Mouse (Mus musculus): ENCODE results near the gene Pnkd. TPM values are rescaled to one million over a fixed set of nuclear protein-coding genes. Genes with fewer than 3 reads are reported as not detected.

Gene Pnkd
- polyA plus RNA-seq, 1 experiment, result 37.8 TPM

DNA sequence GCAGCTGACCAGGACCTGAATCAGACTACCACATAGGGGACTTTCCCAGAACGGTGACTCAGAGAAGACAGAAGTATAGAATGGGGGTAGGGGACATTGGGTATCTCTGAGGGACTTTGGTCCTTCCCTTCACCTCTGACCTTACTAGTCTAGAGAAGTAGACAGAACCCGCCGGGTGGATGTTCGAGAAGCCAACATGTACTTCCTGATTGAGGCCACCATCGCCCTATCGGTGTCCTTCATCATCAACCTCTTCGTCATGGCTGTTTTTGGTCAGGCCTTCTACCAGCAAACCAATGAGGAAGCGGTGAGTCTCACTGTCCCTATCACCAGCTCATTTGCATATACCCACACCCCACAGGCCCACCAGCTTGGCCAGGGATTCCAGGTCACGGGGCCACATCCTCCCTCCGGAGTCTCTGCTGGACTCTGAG lies 96.9 kb downstream of the Pnkd start:
- Histone ChIP-seq H3K4me3 (ENCODE audit: insufficient read depth, low read length) (no peak overlapping the region), H3K4me1 (ENCODE audit: control insufficient read depth, insufficient read depth, low read length) (peaks cover 47% of the 10 kb centered on the region), H3K27ac (ENCODE audit: insufficient read depth, low read depth, low read length) (0 out of 2 replicates have a peak overlapping the region, but pooled peaks have one; percentile 1)
- TF ChIP-seq POLR2A (IDR thresholded peaks at IDR 0.05; ENCODE audit: borderline replicate concordance, low read depth, low read length) (no peak), CTCF (IDR thresholded peaks at IDR 0.05; ENCODE audit: low read depth, low read length) (no peak)

DNA sequence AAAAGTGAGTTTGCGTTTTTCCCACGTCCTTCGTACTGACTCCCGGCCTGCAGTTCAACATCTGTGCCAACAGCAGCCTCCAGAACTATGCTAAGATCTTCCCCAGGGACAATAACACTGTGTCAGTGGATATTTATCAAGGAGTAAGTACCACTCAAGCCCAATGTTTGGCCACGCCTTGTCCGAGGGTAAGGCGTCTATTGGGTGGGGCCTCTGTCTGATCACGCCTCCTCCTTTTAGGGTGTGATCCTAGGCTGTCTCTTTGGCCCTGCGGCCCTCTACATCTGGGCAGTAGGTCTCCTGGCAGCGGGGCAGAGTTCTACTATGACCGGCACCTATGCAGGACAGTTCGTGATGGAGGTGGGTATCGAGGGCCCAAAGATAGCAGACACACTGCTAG lies 98.7 kb downstream of the Pnkd start:
- TF ChIP-seq CTCF (IDR thresholded peaks at IDR 0.05; ENCODE audit: low read depth, low read length) (no peak), POLR2A (IDR thresholded peaks at IDR 0.05; ENCODE audit: borderline replicate concordance, low read depth, low read length) (no peak)
- Histone ChIP-seq H3K4me1 (ENCODE audit: control insufficient read depth, insufficient read depth, low read length) (peaks cover 46% of the 10 kb centered on the region), H3K27ac (ENCODE audit: insufficient read depth, low read depth, low read length) (no peak overlapping the region), H3K4me3 (ENCODE audit: insufficient read depth, low read length) (no peak overlapping the region)

DNA sequence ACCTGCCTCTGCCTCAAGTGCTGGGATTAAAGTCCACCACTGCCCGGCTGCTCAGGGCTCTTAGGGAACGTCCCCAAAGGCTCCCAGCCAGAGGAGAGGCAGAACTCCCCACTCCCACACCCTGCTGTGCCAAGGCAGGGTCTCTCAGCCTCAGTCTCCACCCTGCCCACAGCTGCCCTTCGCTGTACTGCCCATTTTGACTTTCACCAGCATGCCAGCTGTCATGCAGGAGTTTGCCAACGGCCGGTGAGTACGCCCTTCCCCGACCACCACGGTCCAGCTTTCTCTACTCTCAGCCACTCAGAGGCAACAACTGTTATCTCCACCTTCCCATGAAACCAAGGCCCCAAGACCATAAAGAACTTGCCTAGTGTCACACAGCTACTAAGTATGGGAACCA lies 99.8 kb downstream of the Pnkd start:
- Histone ChIP-seq H3K4me3 (ENCODE audit: insufficient read depth, low read length) (no peak overlapping the region), H3K4me1 (ENCODE audit: control insufficient read depth, insufficient read depth, low read length) (peaks cover 37% of the 10 kb centered on the region), H3K27ac (ENCODE audit: insufficient read depth, low read depth, low read length) (no peak overlapping the region)
- TF ChIP-seq POLR2A (IDR thresholded peaks at IDR 0.05; ENCODE audit: borderline replicate concordance, low read depth, low read length) (no peak), CTCF (IDR thresholded peaks at IDR 0.05; ENCODE audit: low read depth, low read length) (no peak)

DNA sequence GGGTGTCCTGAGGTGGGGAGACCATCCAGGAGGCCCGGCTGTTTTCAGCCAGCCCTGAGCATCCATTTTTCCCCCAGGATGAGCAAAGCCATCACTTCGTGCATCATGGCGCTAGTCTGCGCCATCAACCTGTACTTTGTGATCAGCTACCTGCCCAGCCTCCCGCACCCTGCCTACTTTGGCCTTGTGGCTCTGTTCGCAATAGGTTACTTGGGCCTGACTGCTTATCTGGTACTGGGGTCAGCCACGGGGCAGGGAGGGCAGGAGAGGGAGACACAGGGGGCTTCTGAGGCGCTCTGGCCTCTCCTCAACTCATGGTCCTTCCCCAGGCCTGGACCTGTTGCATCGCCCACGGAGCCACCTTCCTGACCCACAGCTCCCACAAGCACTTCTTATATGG lies 100.3 kb downstream of the Pnkd start:
- Histone ChIP-seq H3K4me3 (ENCODE audit: insufficient read depth, low read length) (no peak overlapping the region), H3K4me1 (ENCODE audit: control insufficient read depth, insufficient read depth, low read length) (peaks cover 32% of the 10 kb centered on the region), H3K27ac (ENCODE audit: insufficient read depth, low read depth, low read length) (no peak overlapping the region)
- no peak for TF ChIP-seq CTCF (IDR thresholded peaks at IDR 0.05; ENCODE audit: low read depth, low read length)
- TF ChIP-seq POLR2A (IDR thresholded peaks at IDR 0.05; ENCODE audit: borderline replicate concordance, low read depth, low read length), result no peak

DNA sequence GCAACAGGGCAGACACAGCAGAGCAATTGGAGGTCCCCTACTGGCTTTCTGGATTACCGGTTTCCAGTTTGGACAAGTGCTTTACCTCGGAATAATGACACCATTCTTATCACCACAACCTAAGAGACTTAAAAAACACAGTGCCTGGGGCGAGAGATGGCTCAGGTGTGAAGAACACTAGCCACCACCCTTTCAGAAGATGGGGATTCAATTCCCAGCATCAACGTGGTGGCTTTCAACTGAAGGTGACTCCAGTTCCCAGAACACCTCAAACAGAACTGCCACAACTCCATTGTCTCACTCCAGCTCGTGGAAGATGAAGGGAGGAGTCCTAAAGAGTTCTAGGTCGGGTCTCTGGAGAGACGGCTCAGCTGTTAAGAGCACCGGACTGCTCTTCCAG lies 100.8 kb downstream of the Pnkd start:
- no peak overlapping the region for H3K27ac ChIP-seq (ENCODE audit: insufficient read depth, low read depth, low read length)
- TF ChIP-seq CTCF (IDR thresholded peaks at IDR 0.05; ENCODE audit: low read depth, low read length), result no peak
- H3K4me1 ChIP-seq (ENCODE audit: control insufficient read depth, insufficient read depth, low read length), result peaks cover 27% of the 10 kb centered on the region
- H3K4me3 ChIP-seq (ENCODE audit: insufficient read depth, low read length), result no peak overlapping the region

DNA sequence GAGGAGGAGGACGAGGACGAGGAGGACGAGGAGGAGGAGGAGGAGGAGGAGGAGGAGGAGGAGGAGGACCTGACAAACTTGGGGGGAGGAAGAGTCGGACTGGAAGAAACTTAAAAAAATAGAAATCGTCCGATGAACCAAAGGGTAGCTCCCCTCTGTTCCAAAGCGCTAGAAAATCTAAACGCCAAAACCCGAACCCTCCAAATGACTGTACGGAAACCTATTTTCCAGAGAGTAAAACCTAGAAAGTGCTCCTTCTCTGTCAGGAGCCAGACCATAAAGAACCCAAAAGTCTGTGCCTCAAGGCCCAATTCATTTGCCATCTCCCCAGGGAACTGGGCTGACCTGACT lies 101.6 kb downstream of the Pnkd start:
- no peak for TF ChIP-seq CTCF (IDR thresholded peaks at IDR 0.05; ENCODE audit: low read depth, low read length)
- no peak for TF ChIP-seq POLR2A (IDR thresholded peaks at IDR 0.05; ENCODE audit: borderline replicate concordance, low read depth, low read length)
- Histone ChIP-seq H3K27ac (ENCODE audit: insufficient read depth, low read depth, low read length) (peak overlapping the region; percentile 97), H3K4me1 (ENCODE audit: control insufficient read depth, insufficient read depth, low read length) (peaks cover 24% of the 10 kb centered on the region), H3K4me3 (ENCODE audit: insufficient read depth, low read length) (peak overlapping the region; percentile 65)

DNA sequence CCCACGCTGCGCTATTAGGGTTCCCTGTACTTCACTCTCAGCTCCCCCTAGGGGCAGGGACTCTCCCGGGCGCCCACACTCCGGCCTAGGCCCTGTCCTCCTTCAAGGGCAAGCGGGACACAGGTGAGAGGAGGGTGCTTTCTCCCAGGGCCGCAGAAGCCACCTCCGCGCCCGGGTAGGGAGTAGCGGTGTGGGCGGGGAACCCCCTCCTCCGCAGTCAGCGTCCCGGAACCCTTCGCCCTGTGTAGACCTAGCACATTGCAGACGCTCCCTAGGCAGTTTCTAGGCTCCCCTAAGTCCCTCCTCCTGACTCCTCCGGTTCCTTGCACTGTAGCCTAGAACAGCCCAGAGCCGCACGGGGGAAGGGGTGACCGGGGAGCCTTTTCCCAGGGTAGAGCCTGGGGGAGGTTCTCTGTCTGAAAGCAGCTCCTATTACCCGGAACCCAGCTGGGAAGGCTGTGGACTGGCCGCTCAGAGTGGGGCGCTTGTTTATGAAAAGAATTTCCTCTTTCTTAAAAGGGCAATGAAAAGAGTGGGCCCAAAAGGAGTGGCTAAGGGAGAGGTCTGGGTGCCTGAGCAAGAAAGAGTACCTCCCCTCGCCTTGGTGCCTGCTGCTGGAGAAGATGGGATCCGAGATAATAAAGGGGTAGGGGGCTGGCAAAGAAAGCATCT lies 102.1 kb downstream of the Pnkd start:
- H3K4me1 ChIP-seq (ENCODE audit: control insufficient read depth, insufficient read depth, low read length), result peaks cover 19% of the 10 kb centered on the region
- H3K4me3 ChIP-seq (ENCODE audit: insufficient read depth, low read length), result peak overlapping the region; percentile 65
- TF ChIP-seq POLR2A (IDR thresholded peaks at IDR 0.05; ENCODE audit: borderline replicate concordance, low read depth, low read length) (no peak), CTCF (IDR thresholded peaks at IDR 0.05; ENCODE audit: low read depth, low read length) (peak; percentile 42; the same call in 1 of the 2 replicates)
- H3K27ac ChIP-seq (ENCODE audit: insufficient read depth, low read depth, low read length), result peak overlapping the region; percentile 97

DNA sequence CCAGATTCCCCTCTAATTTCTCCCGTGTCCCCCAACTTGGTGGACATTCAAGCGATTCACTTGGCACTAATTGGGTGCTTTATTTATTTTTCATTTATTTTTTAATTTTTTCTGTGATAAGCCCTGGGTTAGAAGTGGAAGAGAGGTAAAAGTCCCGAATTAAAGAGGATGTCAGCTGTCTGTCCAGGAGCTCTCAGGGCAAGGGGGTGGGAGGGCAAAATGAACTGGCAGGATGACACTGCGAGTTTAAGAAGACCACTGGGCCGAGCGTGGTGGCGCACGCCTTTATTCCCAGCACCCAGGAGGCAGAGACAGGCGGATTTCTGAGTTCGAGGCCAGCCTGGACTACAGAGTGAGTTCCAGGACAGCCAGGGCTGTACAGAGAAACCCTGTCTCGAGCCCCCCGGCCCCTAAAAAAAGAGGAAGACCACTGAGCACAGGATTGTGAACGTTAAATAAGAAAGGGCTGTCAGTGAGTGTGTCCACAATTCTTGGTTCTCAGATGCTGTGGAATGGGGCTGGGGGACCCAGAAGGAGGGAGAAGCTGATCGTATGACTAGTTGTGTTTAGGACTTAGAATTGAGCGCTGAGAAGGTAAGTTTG lies 102.8 kb downstream of the Pnkd start:
- Histone ChIP-seq H3K27ac (ENCODE audit: insufficient read depth, low read depth, low read length) (peak overlapping the region; percentile 97), H3K4me1 (ENCODE audit: control insufficient read depth, insufficient read depth, low read length) (peaks cover 15% of the 10 kb centered on the region), H3K4me3 (ENCODE audit: insufficient read depth, low read length) (peak overlapping the region; percentile 65)
- TF ChIP-seq POLR2A (IDR thresholded peaks at IDR 0.05; ENCODE audit: borderline replicate concordance, low read depth, low read length), result no peak
- TF ChIP-seq CTCF (IDR thresholded peaks at IDR 0.05; ENCODE audit: low read depth, low read length), result no peak

DNA sequence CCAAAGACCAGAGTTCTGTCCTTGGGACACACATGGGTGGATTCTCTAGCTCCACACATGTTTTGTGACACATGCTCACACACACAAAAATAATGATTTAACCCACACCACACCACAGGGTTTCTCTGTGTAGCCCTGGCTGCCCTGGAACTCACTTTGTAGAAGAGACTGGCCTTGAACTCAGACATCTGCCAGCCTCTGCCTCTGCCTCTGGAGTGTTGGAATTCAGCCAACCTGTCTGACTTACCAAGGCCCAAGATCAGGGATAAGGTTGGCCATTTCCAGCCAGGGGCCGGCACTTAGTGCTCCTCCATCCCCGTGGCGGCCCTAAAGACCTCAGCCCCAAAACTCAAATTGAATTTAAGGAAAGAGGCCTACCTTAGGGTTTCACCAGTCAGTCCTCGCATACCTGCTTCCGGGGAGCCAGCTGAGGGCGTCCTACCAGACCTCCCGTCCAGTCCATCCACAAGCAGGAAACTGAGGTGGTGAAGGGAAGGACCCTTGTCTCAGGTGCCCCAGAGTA lies 103.7 kb downstream of the Pnkd start:
- Histone ChIP-seq H3K4me1 (ENCODE audit: control insufficient read depth, insufficient read depth, low read length) (peaks cover 18% of the 10 kb centered on the region), H3K4me3 (ENCODE audit: insufficient read depth, low read length) (no peak overlapping the region), H3K27ac (ENCODE audit: insufficient read depth, low read depth, low read length) (no peak overlapping the region)
- TF ChIP-seq CTCF (IDR thresholded peaks at IDR 0.05; ENCODE audit: low read depth, low read length) (no peak), POLR2A (IDR thresholded peaks at IDR 0.05; ENCODE audit: borderline replicate concordance, low read depth, low read length) (no peak)

DNA sequence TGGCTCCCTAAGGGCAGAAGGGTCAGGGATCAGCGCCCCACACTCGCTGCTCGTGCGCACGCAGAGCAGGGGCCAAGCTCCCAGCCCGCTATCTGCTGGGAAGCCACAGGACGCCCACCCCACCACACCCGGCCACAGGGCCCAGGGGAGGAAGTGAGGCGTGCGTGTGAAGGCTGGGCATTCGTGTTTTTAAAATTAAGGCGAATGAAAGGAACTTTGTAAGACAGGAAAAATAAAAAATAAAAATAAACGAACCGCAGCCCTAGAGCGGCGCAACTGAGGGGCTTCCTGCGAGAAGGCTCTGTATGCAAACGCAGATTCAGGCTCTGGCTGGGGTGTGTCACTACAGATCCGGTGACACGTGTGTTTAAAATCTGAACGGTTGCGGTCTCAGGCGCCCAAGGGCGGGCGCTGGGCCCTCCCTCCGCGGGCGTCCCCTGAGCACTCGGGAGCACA lies 105.1 kb downstream of the Pnkd start:
- Histone ChIP-seq H3K4me3 (ENCODE audit: insufficient read depth, low read length) (no peak overlapping the region), H3K4me1 (ENCODE audit: control insufficient read depth, insufficient read depth, low read length) (peaks cover 18% of the 10 kb centered on the region)
- no peak for TF ChIP-seq CTCF (IDR thresholded peaks at IDR 0.05; ENCODE audit: low read depth, low read length)
- TF ChIP-seq POLR2A (IDR thresholded peaks at IDR 0.05; ENCODE audit: borderline replicate concordance, low read depth, low read length), result no peak

More for the DNA sequence above, 105.1 kb downstream of the Pnkd start:
- H3K27ac ChIP-seq (ENCODE audit: insufficient read depth, low read depth, low read length), result no peak overlapping the region

All from bone marrow macrophage, adult 2 months (primary cell).